Mouse (Mus musculus) liver, adult 2 months (tissue): ENCODE data around the gene Nelfa. TPM values are rescaled to one million over a fixed set of nuclear protein-coding genes. Genes with fewer than 3 reads are reported as not detected.

Experiments
- DNase-seq: peaks from one replicate; pipeline ENCODE4 v3.0.0-alpha.2; 2011; ENCODE audit warnings: low read depth, low spot score; ENCODE audit errors: extremely low read depth
- H3K27ac ChIP-seq: fragments of 200-500 bp; replicated peaks from 2 replicates; pipeline ENCODE4 v1.5.1; 2012; ENCODE audit warnings: low read depth, mild to moderate bottlenecking, control low read depth, inconsistent platforms, low read length; ENCODE audit not compliant: insufficient read depth
- H3K27me3 ChIP-seq: fragments of 200-500 bp; 2 replicates; pipeline ENCODE4 v1.6.1; 2012; ENCODE audit warnings: mild to moderate bottlenecking, moderate library complexity, low read length, inconsistent platforms; ENCODE audit not compliant: control insufficient read depth, insufficient read depth
- H3K36me3 ChIP-seq: fragments of 200-500 bp; 2 replicates; pipeline ENCODE4 v1.6.1; 2012; ENCODE audit warnings: low read length, inconsistent platforms; ENCODE audit not compliant: control insufficient read depth, insufficient read depth
- H3K4me1 ChIP-seq: fragments of 200-500 bp; 2 replicates; pipeline ENCODE4 v1.6.1; 2011; ENCODE audit warnings: low read length; ENCODE audit not compliant: control insufficient read depth, insufficient read depth
- H3K4me3 ChIP-seq: fragments of 200-500 bp; 2 replicates; pipeline ENCODE4 v1.5.1; 2011; ENCODE audit warnings: low read depth, mild to moderate bottlenecking, control low read depth, low read length, moderate library complexity; ENCODE audit not compliant: insufficient read depth
- H3K79me2 ChIP-seq: fragments of 200-500 bp; 2 replicates; pipeline ENCODE4 v1.6.1; 2012; ENCODE audit warnings: inconsistent platforms, mild to moderate bottlenecking, low read length, moderate library complexity; ENCODE audit not compliant: control insufficient read depth, insufficient read depth
- H3K9ac ChIP-seq: fragments of 200-500 bp; 2 replicates; pipeline ENCODE4 v1.6.1; 2012; ENCODE audit warnings: low read depth, mild to moderate bottlenecking, control low read depth, inconsistent platforms, low read length
- CTCF ChIP-seq: fragments of 200-500 bp; IDR thresholded peaks from 2 replicates; pipeline ENCODE4 v1.5.1; 2011; ENCODE audit warnings: low read depth, low read length, control low read depth
- POLR2A ChIP-seq: fragments of 200-500 bp; IDR thresholded peaks from 2 replicates; pipeline ENCODE4 v1.6.1; 2011; ENCODE audit warnings: low read length, control low read depth; ENCODE audit not compliant: insufficient read depth; ENCODE audit errors: extremely low read depth
- whole genome bisulfite sequencing: fragments of 180-500 bp; shearing (Covaris S2); methylation state at CpG from one replicate; pipeline ENCODE4 v1.1.7; 2018; 5-methylcytosine and 5-hydroxymethylcytosine counted together
- polyA plus RNA-seq: library from polyadenylated mRNA; depleted of rRNA; stranded (reverse); fragments of >200 nt; gene quantifications from 2 replicates; pipeline ENCODE4 v1.2.3, GENCODE M21; 2012
- total RNA-seq: library from RNA; depleted of rRNA; stranded (reverse); fragments of >200 nt; gene quantifications from 2 replicates; pipeline ENCODE4 v1.2.3, GENCODE M21; 2014

Gene Nelfa
- total and polyA plus RNA-seq, 2 experiments, result 2.6 to 16.8 TPM

- TF ChIP-seq CTCF, result no peak
- no peak for TF ChIP-seq POLR2A
- H3K27me3 ChIP-seq, result no peaks in the 10 kb centered on the region
- H3K4me1 ChIP-seq, result no peaks in the 10 kb centered on the region; the same call in 1 of the 2 replicates
- peaks cover 24% of the 10 kb centered on the region for H3K36me3 ChIP-seq
- no peak overlapping the region for H3K4me3 ChIP-seq
- no peak for DNase-seq
- H3K9ac ChIP-seq, result no peak overlapping the region
- WGBS, result 93% methylated on average over 9 of the region's 9 CpGs
- no peaks in the 10 kb centered on the region for H3K79me2 ChIP-seq
- no peak overlapping the region for H3K27ac ChIP-seq
Observed at GRCm38 (mm10) chr5:33903176-33903575, 33.0 kb downstream of the Nelfa start.

- H3K27me3 ChIP-seq, result no peaks in the 10 kb centered on the region
- H3K79me2 ChIP-seq, result no peaks in the 10 kb centered on the region
- DNase-seq, result no peak
- 91% methylated on average over 2 of the region's 2 CpGs for WGBS
- H3K9ac ChIP-seq, result no peak overlapping the region
- H3K4me1 ChIP-seq, result no peaks in the 10 kb centered on the region; the same call in 1 of the 2 replicates
- peaks cover 27% of the 10 kb centered on the region for H3K36me3 ChIP-seq
- no peak overlapping the region for H3K27ac ChIP-seq
- no peak for TF ChIP-seq CTCF
- no peak for TF ChIP-seq POLR2A
- H3K4me3 ChIP-seq, result no peak overlapping the region
Observed at GRCm38 (mm10) chr5:33902696-33903095, 33.5 kb downstream of the Nelfa start.

- 57% methylated on average over 3 of the region's 3 CpGs for WGBS
- Histone ChIP-seq H3K36me3 (peaks cover 34% of the 10 kb centered on the region), H3K4me3 (no peak overlapping the region)
Observed at GRCm38 (mm10) chr5:33901278-33901677, 34.9 kb downstream of the Nelfa start.

GRCm38 (mm10) chr5:33900701-33901263, 35.4 kb downstream of the Nelfa start:
- TF ChIP-seq POLR2A, result no peak
- no peak for TF ChIP-seq CTCF
- Histone ChIP-seq H3K4me1 (no peaks in the 10 kb centered on the region; the same call in 1 of the 2 replicates), H3K27me3 (no peaks in the 10 kb centered on the region), H3K9ac (no peak overlapping the region), H3K79me2 (no peaks in the 10 kb centered on the region), H3K36me3 (peaks cover 38% of the 10 kb centered on the region), H3K27ac (no peak overlapping the region), H3K4me3 (no peak overlapping the region)
- DNase-seq, result no peak
- WGBS, result 97% methylated on average over 9 of the region's 9 CpGs

More at GRCm38 (mm10) chr5:33901278-33901677, 34.9 kb downstream of the Nelfa start:
- DNase-seq, result no peak
- no peaks in the 10 kb centered on the region for H3K79me2 ChIP-seq
- no peaks in the 10 kb centered on the region for H3K27me3 ChIP-seq
- TF ChIP-seq POLR2A (no peak), CTCF (no peak)
- H3K9ac ChIP-seq, result no peak overlapping the region
- no peaks in the 10 kb centered on the region; the same call in 1 of the 2 replicates for H3K4me1 ChIP-seq
- no peak overlapping the region for H3K27ac ChIP-seq

- Histone ChIP-seq H3K27ac (no peak overlapping the region), H3K36me3 (peaks cover 44% of the 10 kb centered on the region), H3K27me3 (no peaks in the 10 kb centered on the region), H3K9ac (no peak overlapping the region), H3K79me2 (no peaks in the 10 kb centered on the region), H3K4me3 (no peak overlapping the region), H3K4me1 (no peaks in the 10 kb centered on the region; the same call in 1 of the 2 replicates)
- 98% methylated on average over 3 of the region's 3 CpGs for WGBS
- no peak for DNase-seq
- TF ChIP-seq CTCF (no peak), POLR2A (no peak)
Observed at GRCm38 (mm10) chr5:33900101-33900500, 36.1 kb downstream of the Nelfa start.

- Histone ChIP-seq H3K36me3 (peaks cover 47% of the 10 kb centered on the region), H3K4me1 (no peaks in the 10 kb centered on the region; the same call in 1 of the 2 replicates), H3K27me3 (no peaks in the 10 kb centered on the region), H3K4me3 (no peak overlapping the region), H3K27ac (no peak overlapping the region), H3K79me2 (no peaks in the 10 kb centered on the region), H3K9ac (no peak overlapping the region)
- DNase-seq, result no peak
- WGBS, result 90% methylated on average over 3 of the region's 3 CpGs
- no peak for TF ChIP-seq POLR2A
- no peak for TF ChIP-seq CTCF
Observed at GRCm38 (mm10) chr5:33899245-33899644, 37.0 kb downstream of the Nelfa start.
